Mouse (Mus musculus) bone marrow macrophage, adult 2 months (primary cell): ENCODE measurements around the gene Pacs2. TPM values are rescaled to one million over a fixed set of nuclear protein-coding genes. Genes with fewer than 3 reads are reported as not detected.
A peak's percentile ranks its signal among the peaks of the same experiment; 100 is the strongest.

Source experiments
- H3K27ac ChIP-seq: 2 replicates; pipeline ENCODE4 v1.5.1; 2012; ENCODE audit warnings: low read depth, low read length; ENCODE audit not compliant: insufficient read depth
- H3K4me1 ChIP-seq: 2 replicates; pipeline ENCODE4 v1.6.1; 2012; ENCODE audit warnings: low read length; ENCODE audit not compliant: control insufficient read depth, insufficient read depth
- H3K4me3 ChIP-seq: 2 replicates; pipeline ENCODE4 v1.5.1; 2012; ENCODE audit warnings: mild to moderate bottlenecking, low read length, moderate library complexity; ENCODE audit not compliant: insufficient read depth
- CTCF ChIP-seq: IDR thresholded peaks from 2 replicates; pipeline ENCODE4 v1.5.1; 2012; ENCODE audit warnings: low read depth, mild to moderate bottlenecking, low read length, moderate library complexity
- POLR2A ChIP-seq: IDR thresholded peaks from 2 replicates; pipeline ENCODE4 v1.6.1; 2012; ENCODE audit warnings: mild to moderate bottlenecking, low read depth, low read length, borderline replicate concordance
- polyA plus RNA-seq: library from polyadenylated mRNA; stranded (reverse); fragments of >200 nt; gene quantifications from 2 replicates; pipeline ENCODE4 v1.2.4, GENCODE M21; 2012; ENCODE audit not compliant: missing spikeins, insufficient read depth, insufficient read length

Gene Pacs2
- polyA plus RNA-seq, 1 experiment, result 62.2 TPM

GRCm38 (mm10) chr12:113004993-113005392 is 9.3 kb upstream of the Pacs2 start:
- Histone ChIP-seq H3K27ac (no peak overlapping the region), H3K4me3 (no peak overlapping the region)
- TF ChIP-seq POLR2A (no peak), CTCF (peak; percentile 52; the same call in 1 of the 2 replicates)

GRCm38 (mm10) chr12:113011702-113012360 is 2.5 kb upstream of the Pacs2 start:
- Histone ChIP-seq H3K27ac (no peak overlapping the region), H3K4me3 (no peak overlapping the region), H3K4me1 (peaks cover 38% of the 10 kb centered on the region)
- no peak for TF ChIP-seq POLR2A
- TF ChIP-seq CTCF, result no peak

More at GRCm38 (mm10) chr12:113004993-113005392, 9.3 kb upstream of the Pacs2 start:
- H3K4me1 ChIP-seq, result peaks cover 10% of the 10 kb centered on the region

GRCm38 (mm10) chr12:113012443-113012842 is 1.9 kb upstream of the Pacs2 start:
- no peak overlapping the region for H3K27ac ChIP-seq
- H3K4me1 ChIP-seq, result peaks cover 41% of the 10 kb centered on the region
- TF ChIP-seq POLR2A, result no peak
- no peak for TF ChIP-seq CTCF
- no peak overlapping the region for H3K4me3 ChIP-seq

GRCm38 (mm10) chr12:113013021-113013491 is 1.3 kb upstream of the Pacs2 start:
- TF ChIP-seq CTCF (no peak), POLR2A (no peak)
- Histone ChIP-seq H3K27ac (no peak overlapping the region), H3K4me1 (peaks cover 46% of the 10 kb centered on the region), H3K4me3 (no peak overlapping the region)

GRCm38 (mm10) chr12:113014561-113015556 is 551 bp downstream of the Pacs2 start:
- peaks cover 52% of the 10 kb centered on the region for H3K4me1 ChIP-seq
- H3K4me3 ChIP-seq, result peak overlapping the region; percentile 84
- H3K27ac ChIP-seq, result peak overlapping the region; percentile 26
- no peak for TF ChIP-seq CTCF
- TF ChIP-seq POLR2A, result no peak

DNA sequence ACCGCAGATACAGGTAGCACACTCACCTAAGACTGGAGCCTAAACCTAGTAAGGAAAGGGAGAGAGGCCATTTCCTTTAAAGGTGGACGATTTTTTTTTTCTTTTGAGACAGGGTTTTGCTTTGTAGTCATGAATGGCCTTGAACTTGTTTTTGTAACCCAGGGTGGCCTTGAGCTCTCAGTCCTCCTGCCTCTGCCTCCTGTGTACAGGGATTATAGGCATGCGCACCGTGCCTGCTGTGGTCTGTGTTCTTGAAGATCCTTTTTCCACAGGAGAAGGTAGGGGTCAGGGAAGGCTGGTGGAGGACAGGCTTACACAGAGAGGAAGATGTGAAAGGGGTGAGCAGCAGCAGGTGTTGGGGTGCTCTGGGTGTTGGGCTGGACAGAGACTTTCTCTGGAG is 1.6 kb downstream of the Pacs2 start:
- TF ChIP-seq POLR2A, result no peak
- no peak for TF ChIP-seq CTCF
- Histone ChIP-seq H3K27ac (no peak overlapping the region), H3K4me1 (peaks cover 52% of the 10 kb centered on the region), H3K4me3 (no peak overlapping the region)

- H3K4me1 ChIP-seq, result peaks cover 44% of the 10 kb centered on the region
- TF ChIP-seq CTCF, result no peak
- TF ChIP-seq POLR2A, result no peak
- H3K4me3 ChIP-seq, result no peak overlapping the region
- H3K27ac ChIP-seq, result peak overlapping the region; percentile 3; the same call in 1 of the 2 replicates
Measured at GRCm38 (mm10) chr12:113016976-113017375, 2.7 kb downstream of the Pacs2 start.

DNA sequence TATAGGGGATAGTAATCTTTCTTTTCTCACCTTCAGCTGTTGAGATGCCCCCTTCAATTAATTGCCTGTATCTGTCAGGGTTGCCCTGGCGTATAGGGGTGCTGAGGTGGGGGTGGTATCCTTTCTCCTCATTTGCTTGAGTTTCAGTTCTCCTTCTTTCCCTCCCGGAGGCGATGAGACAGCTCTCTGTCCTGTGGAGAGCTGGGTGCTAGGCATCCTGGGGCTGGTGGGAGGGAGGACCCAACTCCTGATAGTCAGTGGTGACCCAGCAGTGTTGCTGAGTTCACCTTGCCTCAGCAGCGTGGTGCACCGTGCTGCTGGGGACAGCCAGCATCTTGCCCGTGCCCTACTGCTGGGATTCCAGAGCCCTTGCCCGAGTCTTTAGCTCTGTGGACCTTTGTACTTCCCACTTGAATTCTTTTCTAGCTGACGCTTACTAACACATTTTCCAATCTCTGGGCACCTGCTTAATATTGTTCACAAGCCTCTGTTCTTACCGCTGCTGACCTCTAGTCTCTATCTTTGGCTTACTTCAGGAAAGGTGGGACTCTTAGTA is 3.2 kb downstream of the Pacs2 start:
- Histone ChIP-seq H3K27ac (no peak overlapping the region), H3K4me3 (0 out of 2 replicates have a peak overlapping the region, but pooled peaks have one; percentile 1), H3K4me1 (peaks cover 40% of the 10 kb centered on the region)
- TF ChIP-seq POLR2A (no peak), CTCF (no peak)

DNA sequence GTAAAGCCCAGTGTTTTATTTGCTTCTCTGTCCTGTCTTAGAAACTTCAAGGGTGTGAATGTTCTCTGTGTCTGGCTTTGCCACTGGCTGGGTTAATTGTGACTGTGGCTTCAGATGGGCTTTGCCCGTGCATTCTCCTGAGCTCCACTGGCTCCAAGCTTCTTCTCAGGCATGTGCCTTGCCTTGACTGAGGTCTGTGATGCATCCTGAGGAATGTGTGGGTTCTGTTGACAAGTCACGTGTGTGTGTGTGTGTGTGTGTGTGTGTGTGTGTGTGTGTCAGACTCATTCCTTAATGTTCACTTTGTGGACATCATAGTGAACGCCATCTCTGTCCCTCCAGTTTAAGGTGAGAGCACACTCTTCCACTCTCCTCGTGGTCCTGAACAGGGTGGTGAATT is 4.5 kb downstream of the Pacs2 start:
- no peak overlapping the region for H3K27ac ChIP-seq
- H3K4me3 ChIP-seq, result no peak overlapping the region
- TF ChIP-seq POLR2A, result no peak
- TF ChIP-seq CTCF, result no peak
- peaks cover 38% of the 10 kb centered on the region for H3K4me1 ChIP-seq
